Comparison of ENCODE assay signal across 20 mouse cellular contexts in genomic region chr15:99691976-99692375, GRCm38 (mm10). TPM values are rescaled to one million over a fixed set of nuclear protein-coding genes. Genes with fewer than 3 reads are reported as not detected.
DNase-seq lines count a peak whose midpoint lies in the region; ATAC-seq lines count a peak whose summit lies in the region.
"Had no signal": no experiment of that assay in that cellular context is flagged by ENCODE, and none has a peak within 500 bp of the region (broad histone marks: within the 10 kb centered on the region; RNA-seq: fewer than 3 reads in every experiment).

No protein-coding gene starts in this region.

- no peak overlapping the region for H3K27ac ChIP-seq in neural tube, embryonic 12.5 days
- 0 out of 2 replicates have a peak overlapping the region, but pooled peaks have one; percentile 2 for H3K27ac ChIP-seq in forebrain, embryonic 14.5 days (ENCODE audit: low read depth, low read length)
- no peak overlapping the region for H3K27ac ChIP-seq in hindbrain, embryonic 16.5 days (ENCODE audit: low read depth, low read length)
- peak overlapping the region; percentile 77 for H3K27ac ChIP-seq in neural tube, embryonic 13.5 days (replicated peaks)
- H3K27ac ChIP-seq: heart, embryonic 13.5 days; limb, embryonic 15.5 days had no signal

- no peak for DNase-seq in neural tube, embryonic 10.5 days (ENCODE audit: extremely low spot score, low spot score)
- no peak for DNase-seq in forebrain, embryonic 14.5 days (ENCODE audit: low spot score)
- DNase-seq in right cerebral cortex, adult 18-20 months, result no peak
- DNase-seq in kidney, adult 8-10 months, result no peak
- no peak for DNase-seq in right cerebral cortex, postnatal 10 days (ENCODE audit: low spot score in 2 of 2)
- DNase-seq: adrenal gland, postnatal 10 days; cerebellum, adult 9-11 months; heart, postnatal 4 days; kidney, adult 18-20 months; lung, adult 18-20 months; lung, postnatal 36 days; thymus, adult 2 months had no signal

- H3K36me3 ChIP-seq in neural tube, embryonic 12.5 days, result peaks cover 23% of the 10 kb centered on the region
- peaks cover 13% of the 10 kb centered on the region; the same call in 1 of the 2 replicates for H3K36me3 ChIP-seq in forebrain, embryonic 14.5 days (ENCODE audit: control insufficient read depth, insufficient read depth, low read length)
- peaks cover 9% of the 10 kb centered on the region; the same call in 1 of the 2 replicates for H3K36me3 ChIP-seq in hindbrain, embryonic 16.5 days (ENCODE audit: control insufficient read depth, insufficient read depth, low read length)
- H3K36me3 ChIP-seq in neural tube, embryonic 13.5 days, result peaks cover 43% of the 10 kb centered on the region
- H3K36me3 ChIP-seq: G1E; heart, embryonic 13.5 days; limb, embryonic 15.5 days had no signal

- no peaks in the 10 kb centered on the region for H3K27me3 ChIP-seq in neural tube, embryonic 12.5 days (replicated peaks)
- H3K27me3 ChIP-seq in forebrain, embryonic 14.5 days (replicated peaks; ENCODE audit: control insufficient read depth, insufficient read depth, low read length), result no peaks in the 10 kb centered on the region
- H3K27me3 ChIP-seq in hindbrain, embryonic 16.5 days (replicated peaks; ENCODE audit: control insufficient read depth, insufficient read depth, low read length), result no peaks in the 10 kb centered on the region
- no peaks in the 10 kb centered on the region for H3K27me3 ChIP-seq in neural tube, embryonic 13.5 days

- H3K4me3 ChIP-seq in neural tube, embryonic 12.5 days, result no peak overlapping the region
- no peak overlapping the region for H3K4me3 ChIP-seq in forebrain, embryonic 14.5 days (ENCODE audit: low read depth, low read length)
- H3K4me3 ChIP-seq in hindbrain, embryonic 16.5 days (ENCODE audit: low read length), result no peak overlapping the region
- no peak overlapping the region for H3K4me3 ChIP-seq in neural tube, embryonic 13.5 days
- H3K4me3 ChIP-seq: erythroblast, embryonic 14.5 days; heart, embryonic 13.5 days; limb, embryonic 15.5 days had no signal

- no peaks in the 10 kb centered on the region for H3K9me3 ChIP-seq in neural tube, embryonic 12.5 days
- no peaks in the 10 kb centered on the region for H3K9me3 ChIP-seq in forebrain, embryonic 14.5 days (replicated peaks; ENCODE audit: control insufficient read depth, low read length)
- no peaks in the 10 kb centered on the region for H3K9me3 ChIP-seq in hindbrain, embryonic 16.5 days (ENCODE audit: control insufficient read depth, low read length)
- no peaks in the 10 kb centered on the region for H3K9me3 ChIP-seq in neural tube, embryonic 13.5 days
- H3K9me3 ChIP-seq: G1E; heart, embryonic 13.5 days; limb, embryonic 15.5 days had no signal

- H3K4me2 ChIP-seq in neural tube, embryonic 12.5 days (replicated peaks), result peak overlapping the region; percentile 13; the same call in 1 of the 2 replicates
- no peak overlapping the region for H3K4me2 ChIP-seq in forebrain, embryonic 14.5 days (ENCODE audit: low read length)
- no peak overlapping the region for H3K4me2 ChIP-seq in hindbrain, embryonic 16.5 days (ENCODE audit: low read length)
- peak overlapping the region; percentile 26; the same call in 1 of the 2 replicates for H3K4me2 ChIP-seq in neural tube, embryonic 13.5 days
- H3K4me2 ChIP-seq: heart, embryonic 13.5 days; limb, embryonic 15.5 days had no signal

- peaks cover 20% of the 10 kb centered on the region; the same call in 1 of the 2 replicates for H3K4me1 ChIP-seq in neural tube, embryonic 12.5 days
- H3K4me1 ChIP-seq in forebrain, embryonic 14.5 days (ENCODE audit: control insufficient read depth, insufficient read depth, low read length), result peaks cover 3% of the 10 kb centered on the region; the same call in 1 of the 2 replicates
- H3K4me1 ChIP-seq in hindbrain, embryonic 16.5 days (ENCODE audit: control insufficient read depth, insufficient read depth, low read depth, low read length), result peaks cover 2% of the 10 kb centered on the region; the same call in 1 of the 2 replicates
- peaks cover 60% of the 10 kb centered on the region for H3K4me1 ChIP-seq in neural tube, embryonic 13.5 days (replicated peaks)

- WGBS in neural tube, embryonic 12.5 days, result 52% methylated on average over 9 of the region's 9 CpGs
- 59% methylated on average over 9 of the region's 9 CpGs for WGBS in forebrain, embryonic 14.5 days
- 50% methylated on average over 9 of the region's 9 CpGs for WGBS in hindbrain, embryonic 16.5 days
- WGBS in neural tube, embryonic 13.5 days, result 43% methylated on average over 9 of the region's 9 CpGs

- H3K9ac ChIP-seq in neural tube, embryonic 12.5 days, result no peak overlapping the region
- H3K9ac ChIP-seq in forebrain, embryonic 14.5 days (ENCODE audit: low read length), result no peak overlapping the region
- H3K9ac ChIP-seq in hindbrain, embryonic 16.5 days (ENCODE audit: low read depth, low read length), result no peak overlapping the region
- H3K9ac ChIP-seq in neural tube, embryonic 13.5 days, result peak overlapping the region; percentile 43
- H3K9ac ChIP-seq: heart, embryonic 13.5 days; limb, embryonic 15.5 days had no signal

- peak; percentile 56; the same call in 1 of the 2 replicates for ATAC-seq in neural tube, embryonic 12.5 days (ENCODE audit: low FRiP score, low read depth)
- no peak for ATAC-seq in forebrain, embryonic 14.5 days
- 0 out of 2 replicates have a peak, but pooled peaks have one; percentile 16 for ATAC-seq in hindbrain, embryonic 16.5 days
- ATAC-seq in neural tube, embryonic 13.5 days (ENCODE audit: low read depth), result 0 out of 2 replicates have a peak, but pooled peaks have one; percentile 24

RNA-seq across cellular contexts. Expression of gene Smarcd1, which starts 10.0 kb away (rescaled TPM):
- polyA plus RNA-seq in neural tube, embryonic 12.5 days (2016; fragmentation: Nextera tagmentation; extraction: Ambion mirVana), result 142 and 146 TPM in 2 replicates
- 90.7 and 98.1 TPM in 2 replicates for polyA plus RNA-seq in forebrain, embryonic 14.5 days (2014; fragmentation: Nextera tagmentation; extraction: Ambion mirVana)
- polyA plus RNA-seq in hindbrain, embryonic 16.5 days (2015; fragmentation: Nextera tagmentation; extraction: Ambion mirVana), result 71.7 and 86.2 TPM in 2 replicates
- 117 and 134 TPM in 2 replicates for polyA plus RNA-seq in neural tube, embryonic 13.5 days (2015; fragmentation: Nextera tagmentation; extraction: Ambion mirVana)

RNA-seq across cellular contexts. Expression of gene Gm17349, which starts 13.3 kb away (rescaled TPM):
- polyA plus RNA-seq in neural tube, embryonic 12.5 days (2016; fragmentation: Nextera tagmentation; extraction: Ambion mirVana), result not detected in 2 replicates
- polyA plus RNA-seq in forebrain, embryonic 14.5 days (2014; fragmentation: Nextera tagmentation; extraction: Ambion mirVana), result not detected in 2 replicates
- not detected in 2 replicates for polyA plus RNA-seq in hindbrain, embryonic 16.5 days (2015; fragmentation: Nextera tagmentation; extraction: Ambion mirVana)
- polyA plus RNA-seq in neural tube, embryonic 13.5 days (2015; fragmentation: Nextera tagmentation; extraction: Ambion mirVana), result not detected in 2 replicates
- polyA plus RNA-seq: gonadal fat pad, adult 2 months; heart, embryonic 13.5 days; limb, embryonic 15.5 days; thymus, adult 2 months had no signal

RNA-seq across cellular contexts. Expression of gene Asic1, which starts 21.8 kb away (rescaled TPM):
- polyA plus RNA-seq in neural tube, embryonic 12.5 days (2016; fragmentation: Nextera tagmentation; extraction: Ambion mirVana), result 54.3 and 62.6 TPM in 2 replicates
- polyA plus RNA-seq in forebrain, embryonic 14.5 days (2014; fragmentation: Nextera tagmentation; extraction: Ambion mirVana), result 15.6 and 18.9 TPM in 2 replicates
- polyA plus RNA-seq in hindbrain, embryonic 16.5 days (2015; fragmentation: Nextera tagmentation; extraction: Ambion mirVana), result 45.1 and 59.4 TPM in 2 replicates
- 76.0 and 77.8 TPM in 2 replicates for polyA plus RNA-seq in neural tube, embryonic 13.5 days (2015; fragmentation: Nextera tagmentation; extraction: Ambion mirVana)
- polyA plus RNA-seq: erythroblast, embryonic 14.5 days; G1E had no signal

RNA-seq across cellular contexts. Expression of gene Gpd1, which starts 25.3 kb away (rescaled TPM):
- 0.97 and 1.4 TPM in 2 replicates for polyA plus RNA-seq in neural tube, embryonic 12.5 days (2016; fragmentation: Nextera tagmentation; extraction: Ambion mirVana)
- 0.77 and 1.2 TPM in 2 replicates for polyA plus RNA-seq in forebrain, embryonic 14.5 days (2014; fragmentation: Nextera tagmentation; extraction: Ambion mirVana)
- polyA plus RNA-seq in hindbrain, embryonic 16.5 days (2015; fragmentation: Nextera tagmentation; extraction: Ambion mirVana), result 3.1 and 4.6 TPM in 2 replicates
- 1.6 and 1.8 TPM in 2 replicates for polyA plus RNA-seq in neural tube, embryonic 13.5 days (2015; fragmentation: Nextera tagmentation; extraction: Ambion mirVana)
- polyA plus RNA-seq: G1E had no signal

RNA-seq across cellular contexts. Expression of gene Cox14, which starts 33.4 kb away (rescaled TPM):
- 169 and 170 TPM in 2 replicates for polyA plus RNA-seq in neural tube, embryonic 12.5 days (2016; fragmentation: Nextera tagmentation; extraction: Ambion mirVana)
- polyA plus RNA-seq in forebrain, embryonic 14.5 days (2014; fragmentation: Nextera tagmentation; extraction: Ambion mirVana), result 195 and 238 TPM in 2 replicates
- 175 and 191 TPM in 2 replicates for polyA plus RNA-seq in hindbrain, embryonic 16.5 days (2015; fragmentation: Nextera tagmentation; extraction: Ambion mirVana)
- 170 and 181 TPM in 2 replicates for polyA plus RNA-seq in neural tube, embryonic 13.5 days (2015; fragmentation: Nextera tagmentation; extraction: Ambion mirVana)

Comparison
In these comparisons a context has a peak if more than half of its experiments do, and no peak if none do; other contexts are left out.
1. H3K27ac ChIP-seq: peak in forebrain, embryonic 14.5 days (single experiment) and neural tube, embryonic 13.5 days (single experiment); none in neural tube, embryonic 12.5 days (single experiment) and hindbrain, embryonic 16.5 days (single experiment).
2. H3K4me2 ChIP-seq: peak in neural tube, embryonic 12.5 days (single experiment) and neural tube, embryonic 13.5 days (single experiment); none in forebrain, embryonic 14.5 days (single experiment) and hindbrain, embryonic 16.5 days (single experiment).